Mouse (Mus musculus): ENCODE measurements around the gene Ankrd26. TPM values are rescaled to one million over a fixed set of nuclear protein-coding genes. Genes with fewer than 3 reads are reported as not detected.

Gene Ankrd26
- polyA plus RNA-seq (2012; rRNA removed): 3.0 and 5.7 TPM in 2 replicates
- 5.3 and 6.8 TPM in 2 replicates for polyA plus RNA-seq (2014; fragmentation: Nextera tagmentation; extraction: Ambion mirVana)

GRCm38 (mm10) chr6:118561745-118562609, at the start of gene Ankrd26:
Gene Ankrd26, minus strand, starts transcription at chr6:118562226.
- peak within 1 kb of the TSS; percentile 84 for H3K4me2 ChIP-seq (ENCODE audit: low read depth)
- H3K9me3 ChIP-seq (ENCODE audit: control insufficient read depth, low read length): no peaks in the 10 kb centered on the region
- 4% methylated on average over 54 of the region's 54 CpGs for WGBS (ENCODE audit: insufficient replicate concordance)
- peak within 1 kb of the TSS; percentile 84 for H3K9ac ChIP-seq (replicated peaks)
- H3K27me3 ChIP-seq (ENCODE audit: control insufficient read depth, insufficient read depth, low read length): no peaks in the 10 kb centered on the region
- H3K36me3 ChIP-seq (replicated peaks; ENCODE audit: control insufficient read depth, insufficient read depth, low read depth): peaks cover 5% of the 10 kb centered on the region
- TF ChIP-seq EP300 (IDR thresholded peaks at IDR 0.05; ENCODE audit: low read depth) (no peak), CTCF (IDR thresholded peaks at IDR 0.05; ENCODE audit: low read depth) (0 out of 2 replicates have a peak, but pooled peaks have one; percentile 18)
- H3K4me1 ChIP-seq (replicated peaks; ENCODE audit: control insufficient read depth in 2 of 2, insufficient read depth in 2 of 2, low read length in 1 of 2): peaks cover 7% of the 10 kb centered on the region in 2 experiments
- peak; percentile 97 for ATAC-seq (ENCODE audit: insufficient read depth)
- peak within 1 kb of the TSS; percentile 26 for H3K27ac ChIP-seq
- H3K4me3 ChIP-seq (ENCODE audit: insufficient read depth in 1 of 2, low read depth in 2 of 2, low read length in 2 of 2): peak within 1 kb of the TSS; percentile 78 to 83
- peak; percentile 79 to 83 (median 82) for DNase-seq (ENCODE audit: low read depth in 3 of 3, low spot score in 3 of 3)

- 64% methylated on average over 6 of the region's 6 CpGs for WGBS (ENCODE audit: insufficient replicate concordance)
- Histone ChIP-seq H3K4me3 (ENCODE audit: insufficient read depth in 1 of 2, low read depth in 2 of 2, low read length in 2 of 2) (no peak overlapping the region), H3K36me3 (replicated peaks; ENCODE audit: control insufficient read depth, insufficient read depth, low read depth) (no peaks in the 10 kb centered on the region), H3K27me3 (ENCODE audit: control insufficient read depth, insufficient read depth, low read length) (no peaks in the 10 kb centered on the region), H3K27ac (no peak overlapping the region), H3K9me3 (ENCODE audit: control insufficient read depth, low read length) (no peaks in the 10 kb centered on the region), H3K4me2 (ENCODE audit: low read depth) (no peak overlapping the region), H3K4me1 (replicated peaks; ENCODE audit: control insufficient read depth in 2 of 2, insufficient read depth in 2 of 2, low read length in 1 of 2) (no peaks in the 10 kb centered on the region), H3K9ac (replicated peaks) (no peak overlapping the region)
- ATAC-seq (ENCODE audit: insufficient read depth) (no peak), DNase-seq (ENCODE audit: low read depth in 3 of 3, low spot score in 3 of 3) (no peak)
- TF ChIP-seq EP300 (IDR thresholded peaks at IDR 0.05; ENCODE audit: low read depth): no peak
- no peak for TF ChIP-seq CTCF (IDR thresholded peaks at IDR 0.05; ENCODE audit: low read depth)
These were observed 46.9 kb upstream of the Ankrd26 start for GRCm38 (mm10) chr6:118608906-118609305.

GRCm38 (mm10) chr6:118605974-118606373, 43.9 kb upstream of the Ankrd26 start:
- no peak overlapping the region for H3K4me3 ChIP-seq (ENCODE audit: insufficient read depth in 1 of 2, low read depth in 2 of 2, low read length in 2 of 2)
- TF ChIP-seq CTCF (IDR thresholded peaks at IDR 0.05; ENCODE audit: low read depth): peak; percentile 57
- no peak for TF ChIP-seq EP300 (IDR thresholded peaks at IDR 0.05; ENCODE audit: low read depth)
- ATAC-seq (ENCODE audit: insufficient read depth): no peak
- WGBS (ENCODE audit: insufficient replicate concordance): 36% methylated on average over 7 of the region's 7 CpGs
- no peaks in the 10 kb centered on the region for H3K4me1 ChIP-seq (replicated peaks; ENCODE audit: control insufficient read depth in 2 of 2, insufficient read depth in 2 of 2, low read length in 1 of 2)
- peak in 1 of 3 experiments; percentile 9 for DNase-seq (ENCODE audit: low read depth in 3 of 3, low spot score in 3 of 3)
- no peaks in the 10 kb centered on the region for H3K36me3 ChIP-seq (replicated peaks; ENCODE audit: control insufficient read depth, insufficient read depth, low read depth)
- H3K27me3 ChIP-seq (ENCODE audit: control insufficient read depth, insufficient read depth, low read length): no peaks in the 10 kb centered on the region
- H3K4me2 ChIP-seq (ENCODE audit: low read depth): no peak overlapping the region
- H3K9ac ChIP-seq (replicated peaks): no peak overlapping the region
- H3K27ac ChIP-seq: no peak overlapping the region
- no peaks in the 10 kb centered on the region for H3K9me3 ChIP-seq (ENCODE audit: control insufficient read depth, low read length)

GRCm38 (mm10) chr6:118603825-118604224, 41.8 kb upstream of the Ankrd26 start:
- no peaks in the 10 kb centered on the region for H3K36me3 ChIP-seq (replicated peaks; ENCODE audit: control insufficient read depth, insufficient read depth, low read depth)
- H3K4me1 ChIP-seq (replicated peaks; ENCODE audit: control insufficient read depth in 2 of 2, insufficient read depth in 2 of 2, low read length in 1 of 2): no peaks in the 10 kb centered on the region
- no peak overlapping the region for H3K4me2 ChIP-seq (ENCODE audit: low read depth)
- no peak for ATAC-seq (ENCODE audit: insufficient read depth)
- no peak for DNase-seq (ENCODE audit: low read depth in 3 of 3, low spot score in 3 of 3)
- H3K27me3 ChIP-seq (ENCODE audit: control insufficient read depth, insufficient read depth, low read length): no peaks in the 10 kb centered on the region
- no peaks in the 10 kb centered on the region for H3K9me3 ChIP-seq (ENCODE audit: control insufficient read depth, low read length)
- no peak overlapping the region for H3K27ac ChIP-seq
- no peak overlapping the region for H3K9ac ChIP-seq (replicated peaks)
- 71% methylated on average over 7 of the region's 7 CpGs for WGBS (ENCODE audit: insufficient replicate concordance)
- no peak overlapping the region for H3K4me3 ChIP-seq (ENCODE audit: insufficient read depth in 1 of 2, low read depth in 2 of 2, low read length in 2 of 2)
- no peak for TF ChIP-seq EP300 (IDR thresholded peaks at IDR 0.05; ENCODE audit: low read depth)
- TF ChIP-seq CTCF (IDR thresholded peaks at IDR 0.05; ENCODE audit: low read depth): no peak

GRCm38 (mm10) chr6:118595681-118596055, 33.6 kb upstream of the Ankrd26 start:
- H3K4me2 ChIP-seq (ENCODE audit: low read depth): no peak overlapping the region
- no peak overlapping the region for H3K27ac ChIP-seq
- no peak overlapping the region for H3K4me3 ChIP-seq (ENCODE audit: insufficient read depth in 1 of 2, low read depth in 2 of 2, low read length in 2 of 2)
- H3K9ac ChIP-seq (replicated peaks): no peak overlapping the region
- no peaks in the 10 kb centered on the region for H3K36me3 ChIP-seq (replicated peaks; ENCODE audit: control insufficient read depth, insufficient read depth, low read depth)
- H3K9me3 ChIP-seq (ENCODE audit: control insufficient read depth, low read length): no peaks in the 10 kb centered on the region
- no peak for TF ChIP-seq EP300 (IDR thresholded peaks at IDR 0.05; ENCODE audit: low read depth)
- TF ChIP-seq CTCF (IDR thresholded peaks at IDR 0.05; ENCODE audit: low read depth): no peak
- no peak for DNase-seq (ENCODE audit: low read depth in 3 of 3, low spot score in 3 of 3)
- 62% methylated on average over 9 of the region's 9 CpGs for WGBS (ENCODE audit: insufficient replicate concordance)
- H3K4me1 ChIP-seq (replicated peaks; ENCODE audit: control insufficient read depth in 2 of 2, insufficient read depth in 2 of 2, low read length in 1 of 2): no peaks in the 10 kb centered on the region
- ATAC-seq (ENCODE audit: insufficient read depth): no peak
- H3K27me3 ChIP-seq (ENCODE audit: control insufficient read depth, insufficient read depth, low read length): peaks cover 25% of the 10 kb centered on the region

All from liver, embryonic 14.5 days (tissue).